Mouse (Mus musculus): ENCODE measurements around the gene Crebzf. TPM values are rescaled to one million over a fixed set of nuclear protein-coding genes. Genes with fewer than 3 reads are reported as not detected.
A peak's percentile ranks its signal among the peaks of the same experiment; 100 is the strongest.

The Crebzf gene
- polyA plus RNA-seq, 1 experiment from 2014 or later: 47.2 TPM

- WGBS: 90% methylated on average over 5 of the region's 5 CpGs
- DNase-seq (ENCODE audit: low spot score) (no peak), ATAC-seq (replicated peaks; ENCODE audit: low FRiP score) (no peak)
- H3K4me3 ChIP-seq (ENCODE audit: low read depth, low read length): no peak overlapping the region
- H3K36me3 ChIP-seq (ENCODE audit: control insufficient read depth, insufficient read depth, low read length): no peaks in the 10 kb centered on the region
- H3K4me1 ChIP-seq (replicated peaks; ENCODE audit: control insufficient read depth, insufficient read depth, low read length): no peaks in the 10 kb centered on the region
- no peak overlapping the region for H3K4me2 ChIP-seq (ENCODE audit: low read depth, low read length, severe bottlenecking)
- H3K9ac ChIP-seq (ENCODE audit: low read length): no peak overlapping the region
- H3K9me3 ChIP-seq (ENCODE audit: control insufficient read depth, low read length): no peaks in the 10 kb centered on the region
- H3K27me3 ChIP-seq (ENCODE audit: control insufficient read depth, insufficient read depth, low read length): no peaks in the 10 kb centered on the region
- H3K27ac ChIP-seq (ENCODE audit: low read depth, low read length): no peak overlapping the region
Observed at GRCm38 (mm10) chr7:90461441-90461840, 18.9 kb downstream of the Crebzf start.

GRCm38 (mm10) chr7:90473511-90473910, 31.0 kb downstream of the Crebzf start:
- no peaks in the 10 kb centered on the region for H3K9me3 ChIP-seq (ENCODE audit: control insufficient read depth, low read length)
- H3K27ac ChIP-seq (ENCODE audit: low read depth, low read length): no peak overlapping the region
- no peak overlapping the region for H3K9ac ChIP-seq (ENCODE audit: low read length)
- H3K4me2 ChIP-seq (ENCODE audit: low read depth, low read length, severe bottlenecking): no peak overlapping the region
- WGBS: 69% methylated on average over 2 of the region's 2 CpGs
- DNase-seq (ENCODE audit: low spot score) (no peak), ATAC-seq (replicated peaks; ENCODE audit: low FRiP score) (no peak)
- no peaks in the 10 kb centered on the region for H3K27me3 ChIP-seq (ENCODE audit: control insufficient read depth, insufficient read depth, low read length)
- H3K36me3 ChIP-seq (ENCODE audit: control insufficient read depth, insufficient read depth, low read length): no peaks in the 10 kb centered on the region
- no peak overlapping the region for H3K4me3 ChIP-seq (ENCODE audit: low read depth, low read length)
- H3K4me1 ChIP-seq (replicated peaks; ENCODE audit: control insufficient read depth, insufficient read depth, low read length): peaks cover 3% of the 10 kb centered on the region; the same call in 1 of the 2 replicates

- peak; percentile 99 for DNase-seq (ENCODE audit: low spot score)
- Histone ChIP-seq H3K36me3 (ENCODE audit: control insufficient read depth, insufficient read depth, low read length) (no peaks in the 10 kb centered on the region), H3K27me3 (ENCODE audit: control insufficient read depth, insufficient read depth, low read length) (no peaks in the 10 kb centered on the region), H3K9ac (ENCODE audit: low read length) (peak within 1 kb of the TSS; percentile 68), H3K4me1 (replicated peaks; ENCODE audit: control insufficient read depth, insufficient read depth, low read length) (peaks cover 3% of the 10 kb centered on the region; the same call in 1 of the 2 replicates), H3K4me2 (ENCODE audit: low read depth, low read length, severe bottlenecking) (peak within 1 kb of the TSS; percentile 79), H3K4me3 (ENCODE audit: low read depth, low read length) (peak within 1 kb of the TSS; percentile 58), H3K9me3 (ENCODE audit: control insufficient read depth, low read length) (no peaks in the 10 kb centered on the region), H3K27ac (ENCODE audit: low read depth, low read length) (no peak within 1 kb of the TSS)
- peak; percentile 100 for ATAC-seq (replicated peaks; ENCODE audit: low FRiP score)
- 0% methylated on average over 36 of the region's 36 CpGs for WGBS
Observed at GRCm38 (mm10) chr7:90475793-90476312, 33.3 kb downstream of the Crebzf start, which contains the start of gene Tmem126b. Gene Tmem126b (minus strand): TSS chr7:90476001.

GRCm38 (mm10) chr7:90476313-90477245, 34.0 kb downstream of the Crebzf start, which contains the start of gene Dlg2:
Gene Dlg2 (plus strand): TSS chr7:90476672.
- Histone ChIP-seq H3K9me3 (ENCODE audit: control insufficient read depth, low read length) (no peaks in the 10 kb centered on the region), H3K4me2 (ENCODE audit: low read depth, low read length, severe bottlenecking) (peak within 1 kb of the TSS; percentile 79), H3K9ac (ENCODE audit: low read length) (peak within 1 kb of the TSS; percentile 68), H3K27ac (ENCODE audit: low read depth, low read length) (no peak within 1 kb of the TSS), H3K4me1 (replicated peaks; ENCODE audit: control insufficient read depth, insufficient read depth, low read length) (peaks cover 3% of the 10 kb centered on the region; the same call in 1 of the 2 replicates), H3K36me3 (ENCODE audit: control insufficient read depth, insufficient read depth, low read length) (no peaks in the 10 kb centered on the region), H3K27me3 (ENCODE audit: control insufficient read depth, insufficient read depth, low read length) (no peaks in the 10 kb centered on the region), H3K4me3 (ENCODE audit: low read depth, low read length) (peak within 1 kb of the TSS; percentile 58)
- ATAC-seq (replicated peaks; ENCODE audit: low FRiP score) (no peak), DNase-seq (ENCODE audit: low spot score) (no peak)
- WGBS: 1% methylated on average over 32 of the region's 32 CpGs

DNA sequence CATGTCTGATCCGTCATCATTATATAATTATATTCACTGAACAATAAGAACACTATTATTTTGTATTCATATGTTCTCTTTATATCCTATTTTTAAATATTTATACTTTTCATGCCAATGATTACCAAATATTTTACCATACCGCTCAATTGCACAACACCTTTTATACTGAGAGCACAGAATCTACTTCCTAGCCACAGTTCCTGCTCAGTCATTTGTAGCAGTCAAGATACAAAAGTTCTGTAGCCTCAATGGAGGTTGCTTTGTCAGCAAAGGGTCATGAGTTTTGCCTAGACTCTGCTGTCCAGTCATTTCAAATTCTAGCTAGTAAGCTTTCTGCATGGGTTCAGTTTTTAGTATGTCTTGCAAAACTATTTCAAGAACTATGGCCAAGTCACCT, 40.1 kb downstream of the Crebzf start:
- H3K9me3 ChIP-seq (ENCODE audit: control insufficient read depth, low read length): no peaks in the 10 kb centered on the region
- ATAC-seq (replicated peaks; ENCODE audit: low FRiP score) (no peak), DNase-seq (ENCODE audit: low spot score) (no peak)
- H3K27me3 ChIP-seq (ENCODE audit: control insufficient read depth, insufficient read depth, low read length): no peaks in the 10 kb centered on the region
- H3K4me2 ChIP-seq (ENCODE audit: low read depth, low read length, severe bottlenecking): no peak overlapping the region
- H3K36me3 ChIP-seq (ENCODE audit: control insufficient read depth, insufficient read depth, low read length): no peaks in the 10 kb centered on the region
- 88% methylated on average over 2 of the region's 2 CpGs for WGBS
- H3K27ac ChIP-seq (ENCODE audit: low read depth, low read length): no peak overlapping the region
- no peak overlapping the region for H3K4me3 ChIP-seq (ENCODE audit: low read depth, low read length)
- no peaks in the 10 kb centered on the region for H3K4me1 ChIP-seq (replicated peaks; ENCODE audit: control insufficient read depth, insufficient read depth, low read length)
- H3K9ac ChIP-seq (ENCODE audit: low read length): no peak overlapping the region

Other genes with a start within 250 kb of the Crebzf start
- not detected in 2 replicates for gene Ccdc83, start 177.0 kb upstream of the Crebzf start, polyA plus RNA-seq (2014; fragmentation: Nextera tagmentation; extraction: Ambion mirVana)
- gene Sytl2, start 140.5 kb upstream of the Crebzf start, polyA plus RNA-seq (2014; fragmentation: Nextera tagmentation; extraction: Ambion mirVana): 0.75 and 1.5 TPM in 2 replicates
- gene Ccdc89, start 16.2 kb upstream of the Crebzf start, polyA plus RNA-seq (2014; fragmentation: Nextera tagmentation; extraction: Ambion mirVana): 2.4 and 3.2 TPM in 2 replicates
- gene Tmem126a, start 14.5 kb downstream of the Crebzf start, polyA plus RNA-seq (2014; fragmentation: Nextera tagmentation; extraction: Ambion mirVana): 111 and 121 TPM in 2 replicates
- gene Tmem126b, start 33.3 kb downstream of the Crebzf start, polyA plus RNA-seq (2014; fragmentation: Nextera tagmentation; extraction: Ambion mirVana): 36.6 and 38.4 TPM in 2 replicates
- 3.0 TPM in 2 replicates for gene Dlg2, start 33.9 kb downstream of the Crebzf start, polyA plus RNA-seq (2014; fragmentation: Nextera tagmentation; extraction: Ambion mirVana)